Mouse (Mus musculus): ENCODE measurements at regions not wholly inside any gene's neighbourhood (a gene's known extent, or its start where the extent isn't known, plus 50 kb on each side); places are given as distances from the start of the nearest gene placed in this dataset.

DNA sequence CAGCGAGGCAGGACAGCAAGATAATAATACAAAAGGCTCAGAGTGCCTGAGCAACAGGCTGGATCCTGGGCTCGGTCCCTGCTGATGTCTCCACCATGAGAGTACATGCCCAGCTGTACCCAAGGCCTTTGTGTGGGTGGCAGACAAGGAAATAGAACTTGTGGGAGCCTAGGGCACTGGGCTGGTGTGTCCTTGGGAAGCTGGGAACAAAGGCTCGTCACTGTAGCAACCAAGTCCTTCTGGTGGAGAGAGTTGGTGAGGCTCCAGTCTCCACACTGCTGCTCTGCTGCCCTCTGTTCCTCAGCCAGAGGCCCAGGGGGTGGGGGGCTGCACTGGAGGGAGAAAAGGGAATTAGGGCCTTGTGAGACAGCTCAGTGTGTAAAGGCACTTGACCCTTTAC lies 66.2 kb upstream of the Disp3 start:
- TF ChIP-seq POLR2A (IDR thresholded peaks at IDR 0.05; ENCODE audit: control insufficient read depth, low read depth, low read length) (no peak), CTCF (IDR thresholded peaks at IDR 0.05; ENCODE audit: control insufficient read depth, insufficient read depth, insufficient replicate concordance, low read depth, low read length) (no peak)

Data from testis, adult 2 months (tissue).